Mouse (Mus musculus) liver, adult 2 months (tissue): ENCODE results near the gene Cdca7l. TPM values are rescaled to one million over a fixed set of nuclear protein-coding genes. Genes with fewer than 3 reads are reported as not detected.
"Not testable (repeated sequence)": the region's sequence is repeated elsewhere in the genome, so short reads cannot be mapped to it uniquely, and the experiment has no call there.

ENCODE experiments used
- DNase-seq: peaks from one replicate; pipeline ENCODE4 v3.0.0-alpha.2; 2011; ENCODE audit warnings: low read depth, low spot score; ENCODE audit errors: extremely low read depth
- H3K27ac ChIP-seq: fragments of 200-500 bp; replicated peaks from 2 replicates; pipeline ENCODE4 v1.5.1; 2012; ENCODE audit warnings: low read depth, mild to moderate bottlenecking, control low read depth, inconsistent platforms, low read length; ENCODE audit not compliant: insufficient read depth
- H3K27me3 ChIP-seq: fragments of 200-500 bp; 2 replicates; pipeline ENCODE4 v1.6.1; 2012; ENCODE audit warnings: mild to moderate bottlenecking, moderate library complexity, low read length, inconsistent platforms; ENCODE audit not compliant: control insufficient read depth, insufficient read depth
- H3K36me3 ChIP-seq: fragments of 200-500 bp; 2 replicates; pipeline ENCODE4 v1.6.1; 2012; ENCODE audit warnings: low read length, inconsistent platforms; ENCODE audit not compliant: control insufficient read depth, insufficient read depth
- H3K4me1 ChIP-seq: fragments of 200-500 bp; 2 replicates; pipeline ENCODE4 v1.6.1; 2011; ENCODE audit warnings: low read length; ENCODE audit not compliant: control insufficient read depth, insufficient read depth
- H3K4me3 ChIP-seq: fragments of 200-500 bp; 2 replicates; pipeline ENCODE4 v1.5.1; 2011; ENCODE audit warnings: low read depth, mild to moderate bottlenecking, control low read depth, low read length, moderate library complexity; ENCODE audit not compliant: insufficient read depth
- H3K79me2 ChIP-seq: fragments of 200-500 bp; 2 replicates; pipeline ENCODE4 v1.6.1; 2012; ENCODE audit warnings: inconsistent platforms, mild to moderate bottlenecking, low read length, moderate library complexity; ENCODE audit not compliant: control insufficient read depth, insufficient read depth
- H3K9ac ChIP-seq: fragments of 200-500 bp; 2 replicates; pipeline ENCODE4 v1.6.1; 2012; ENCODE audit warnings: low read depth, mild to moderate bottlenecking, control low read depth, inconsistent platforms, low read length
- CTCF ChIP-seq: fragments of 200-500 bp; IDR thresholded peaks from 2 replicates; pipeline ENCODE4 v1.5.1; 2011; ENCODE audit warnings: low read depth, low read length, control low read depth
- POLR2A ChIP-seq: fragments of 200-500 bp; IDR thresholded peaks from 2 replicates; pipeline ENCODE4 v1.6.1; 2011; ENCODE audit warnings: low read length, control low read depth; ENCODE audit not compliant: insufficient read depth; ENCODE audit errors: extremely low read depth
- WGBS: fragments of 180-500 bp; shearing (Covaris S2); methylation state at CpG from one replicate; pipeline ENCODE4 v1.1.7; 2018; 5-methylcytosine and 5-hydroxymethylcytosine counted together
- polyA plus RNA-seq: library from polyadenylated mRNA; depleted of rRNA; stranded (reverse); fragments of >200 nt; gene quantifications from 2 replicates; pipeline ENCODE4 v1.2.3, GENCODE M21; 2012; rRNA removed
- total RNA-seq: library from RNA; depleted of rRNA; stranded (reverse); fragments of >200 nt; gene quantifications from 2 replicates; pipeline ENCODE4 v1.2.3, GENCODE M21; 2014; rRNA removed

The Cdca7l gene
- 0.65 and 1.3 TPM in 2 replicates for total RNA-seq
- polyA plus RNA-seq = 0.10 and 0.18 TPM in 2 replicates

DNA sequence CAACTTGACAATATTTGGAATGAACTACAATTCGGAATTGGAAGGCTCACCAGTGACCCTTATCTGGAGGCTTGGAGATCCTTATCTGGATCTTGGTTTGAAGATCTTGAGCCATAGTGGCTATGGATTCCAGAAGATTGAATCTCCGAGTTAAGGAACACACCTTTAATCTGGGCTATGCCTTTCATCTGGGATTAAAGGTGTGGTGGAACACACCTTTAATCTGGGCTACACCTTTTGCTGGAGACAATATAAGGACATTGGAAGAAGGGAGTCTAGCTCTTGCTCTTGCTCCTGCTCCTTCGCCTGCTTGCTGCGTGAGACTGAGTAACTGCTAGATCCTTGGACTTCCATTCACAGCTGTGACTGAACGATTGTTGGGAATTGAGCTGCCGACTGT is at the start of gene Cdca7l:
Cdca7l (plus strand) TSS at position 301 of the 400 bp plus-strand sequence.
- 88% methylated on average over 1 of the region's 6 CpGs for WGBS
- H3K79me2 ChIP-seq, H3K27me3 ChIP-seq, H3K36me3 ChIP-seq, H3K9ac ChIP-seq, DNase-seq, H3K4me1 ChIP-seq, H3K27ac ChIP-seq, H3K4me3 ChIP-seq: not testable (repeated sequence)

DNA sequence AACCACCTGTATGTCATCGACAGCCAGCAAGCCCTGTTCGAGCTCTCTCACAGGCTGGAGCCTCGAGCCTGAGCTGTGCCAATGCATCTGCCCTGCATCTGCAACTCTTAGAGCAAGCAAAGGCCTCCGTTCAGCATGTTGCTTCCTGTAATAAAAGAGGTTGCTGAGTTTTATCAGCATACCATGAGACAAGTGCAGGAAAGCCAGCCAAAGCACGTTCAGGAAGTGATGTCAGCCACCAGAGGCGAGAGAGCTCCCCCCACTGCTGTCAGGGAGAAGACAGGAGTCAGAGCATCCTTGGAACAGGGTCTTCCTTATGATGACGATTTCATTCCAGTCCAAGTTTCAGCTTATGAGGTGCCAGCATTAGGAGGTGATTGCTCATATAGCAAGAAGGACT is 48.1 kb upstream of the Cdca7l start:
- H3K9ac ChIP-seq = no peak overlapping the region
- no peak overlapping the region for H3K27ac ChIP-seq
- H3K79me2 ChIP-seq = no peaks in the 10 kb centered on the region
- no peak overlapping the region for H3K4me3 ChIP-seq
- DNase-seq = no peak
- H3K27me3 ChIP-seq = no peaks in the 10 kb centered on the region
- 60% methylated on average over 7 of the region's 7 CpGs for WGBS
- H3K4me1 ChIP-seq = no peaks in the 10 kb centered on the region
- TF ChIP-seq POLR2A = no peak
- TF ChIP-seq CTCF = peak; percentile 29; the same call in 1 of the 2 replicates
- no peaks in the 10 kb centered on the region; the same call in 1 of the 2 replicates for H3K36me3 ChIP-seq

DNA sequence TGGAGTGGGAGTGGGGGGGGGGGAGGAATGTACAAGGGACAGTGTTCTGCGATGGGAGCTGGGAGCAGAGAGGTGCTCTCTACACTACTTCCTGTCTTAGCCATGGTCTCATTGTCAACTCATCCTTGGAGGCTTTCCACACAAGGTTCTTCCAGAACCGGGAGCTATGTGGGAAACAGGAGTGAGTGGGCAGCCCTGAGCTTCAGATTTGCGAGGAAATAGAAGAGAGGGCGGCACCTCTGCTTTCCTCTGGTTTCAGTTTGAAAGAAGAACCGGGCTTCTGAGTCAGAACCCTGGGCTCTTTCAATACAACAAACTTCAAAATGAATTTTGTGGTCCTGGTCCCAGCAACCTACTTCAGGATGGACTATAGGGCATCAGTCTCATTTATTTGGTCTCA is 43.7 kb upstream of the Cdca7l start:
- no peak for DNase-seq
- no peak for TF ChIP-seq POLR2A
- TF ChIP-seq CTCF = no peak
- Histone ChIP-seq H3K4me1 (0 out of 2 replicates have a peak, but pooled peaks cover 2% of the 10 kb centered on the region), H3K27me3 (no peaks in the 10 kb centered on the region), H3K9ac (no peak overlapping the region), H3K27ac (no peak overlapping the region), H3K36me3 (no peaks in the 10 kb centered on the region), H3K4me3 (no peak overlapping the region), H3K79me2 (no peaks in the 10 kb centered on the region)
- WGBS = 83% methylated on average over 5 of the region's 5 CpGs

DNA sequence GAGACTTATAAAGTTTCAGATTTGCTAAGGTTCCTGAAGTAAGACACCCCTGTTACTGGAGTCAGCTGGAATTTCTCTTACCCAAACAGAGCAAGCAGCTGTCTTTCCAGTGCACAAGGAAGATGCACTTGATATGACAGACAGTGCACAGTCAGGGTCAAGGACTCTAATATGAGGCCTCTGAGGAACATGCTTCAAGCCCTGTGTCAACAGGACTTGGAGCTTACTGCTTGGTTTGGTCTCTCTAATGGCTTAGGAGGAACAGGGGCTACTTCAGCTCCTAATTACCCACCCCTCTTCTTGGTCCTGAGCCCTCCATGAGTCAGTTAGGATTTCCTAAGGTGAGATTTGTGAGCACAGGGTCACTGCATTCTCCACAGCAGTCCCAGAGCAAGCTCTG is 43.2 kb upstream of the Cdca7l start:
- Histone ChIP-seq H3K4me3 (no peak overlapping the region), H3K27me3 (no peaks in the 10 kb centered on the region), H3K4me1 (0 out of 2 replicates have a peak, but pooled peaks cover 2% of the 10 kb centered on the region), H3K27ac (no peak overlapping the region), H3K79me2 (no peaks in the 10 kb centered on the region), H3K9ac (no peak overlapping the region), H3K36me3 (no peaks in the 10 kb centered on the region)
- TF ChIP-seq CTCF (no peak), POLR2A (no peak)
- DNase-seq = no peak

DNA sequence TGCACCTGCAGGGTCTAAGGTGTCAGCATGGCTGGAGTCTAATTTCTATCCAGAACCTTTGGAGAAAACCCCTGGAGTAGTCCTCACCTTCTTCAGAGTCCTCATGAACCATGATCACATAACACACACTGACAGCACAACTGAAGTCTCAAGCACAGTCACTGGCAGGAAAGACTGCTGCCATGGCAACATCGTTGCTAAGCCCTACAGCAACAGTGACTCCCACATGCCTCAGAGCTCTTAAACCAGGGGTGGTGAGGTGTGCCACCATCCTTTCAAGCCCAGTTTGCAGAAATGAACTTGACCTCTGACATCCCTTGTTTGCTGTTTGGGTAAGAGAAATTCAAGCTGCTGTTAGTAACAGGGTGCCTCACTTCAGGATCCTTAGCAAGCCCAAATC is 42.4 kb upstream of the Cdca7l start:
- no peaks in the 10 kb centered on the region for H3K36me3 ChIP-seq
- no peaks in the 10 kb centered on the region for H3K27me3 ChIP-seq
- H3K27ac ChIP-seq = no peak overlapping the region
- 0 out of 2 replicates have a peak, but pooled peaks cover 2% of the 10 kb centered on the region for H3K4me1 ChIP-seq
- 50% methylated on average over 1 of the region's 1 CpGs for WGBS
- H3K79me2 ChIP-seq = no peaks in the 10 kb centered on the region
- H3K9ac ChIP-seq = no peak overlapping the region
- H3K4me3 ChIP-seq = no peak overlapping the region
- TF ChIP-seq CTCF (no peak), POLR2A (no peak)
- no peak for DNase-seq

DNA sequence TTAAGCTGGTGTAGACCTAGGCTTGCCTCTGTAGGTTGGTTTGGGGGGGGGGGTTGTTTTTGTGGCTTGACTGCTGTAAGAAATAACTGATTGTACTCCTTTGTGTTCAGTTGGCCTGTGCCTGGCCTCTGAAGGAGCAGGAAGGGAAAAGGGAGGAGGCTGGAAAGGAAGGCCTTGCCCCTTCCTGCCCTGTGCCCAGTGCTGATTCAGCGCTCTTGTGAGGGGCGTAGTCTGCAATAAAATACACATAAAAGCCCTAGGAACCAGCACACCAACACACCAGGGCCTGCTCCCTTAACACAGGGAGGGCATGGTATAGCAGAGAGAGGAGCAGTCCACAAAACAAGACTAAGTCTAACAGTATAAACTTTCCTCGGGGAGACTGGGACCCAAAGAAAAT is 40.8 kb upstream of the Cdca7l start:
- H3K36me3 ChIP-seq = no peaks in the 10 kb centered on the region
- H3K79me2 ChIP-seq = no peaks in the 10 kb centered on the region
- H3K4me1 ChIP-seq = 0 out of 2 replicates have a peak, but pooled peaks cover 2% of the 10 kb centered on the region
- H3K4me3 ChIP-seq = no peak overlapping the region
- peak overlapping the region; percentile 52; the same call in 1 of the 2 replicates for H3K27ac ChIP-seq
- no peak for TF ChIP-seq CTCF
- DNase-seq = no peak
- no peak overlapping the region for H3K9ac ChIP-seq
- H3K27me3 ChIP-seq = no peaks in the 10 kb centered on the region
- WGBS = 76% methylated on average over 3 of the region's 3 CpGs
